Mouse (Mus musculus) neural tube, embryonic 15.5 days (tissue): Measurements from ENCODE around the gene Fam149b. TPM values are rescaled to one million over a fixed set of nuclear protein-coding genes. Genes with fewer than 3 reads are reported as not detected.

ENCODE experiments used
- ATAC-seq: fragments of 200-750 bp; cut with Nextera tagmentation; 2 replicates; pipeline ENCODE4 v1.8.0; 2017; ENCODE audit warnings: mild to moderate bottlenecking, moderate TSS enrichment, moderate library complexity; ENCODE audit not compliant: low FRiP score
- H3K27ac ChIP-seq: fragments of 300-500 bp; sonication (generic); replicated peaks from 2 replicates; pipeline ENCODE4 v1.5.1; 2015; ENCODE audit warnings: mild to moderate bottlenecking, inconsistent platforms
- H3K27me3 ChIP-seq: fragments of 300-500 bp; sonication (generic); replicated peaks from 2 replicates; pipeline ENCODE4 v1.6.1; 2015; ENCODE audit warnings: inconsistent platforms
- H3K36me3 ChIP-seq: fragments of 300-500 bp; sonication (generic); 2 replicates; pipeline ENCODE4 v1.6.1; 2015; ENCODE audit warnings: inconsistent platforms
- H3K4me1 ChIP-seq: fragments of 300-500 bp; sonication (generic); 2 replicates; pipeline ENCODE4 v1.6.1; 2015; ENCODE audit warnings: inconsistent platforms
- H3K4me2 ChIP-seq: fragments of 300-500 bp; sonication (generic); 2 replicates; pipeline ENCODE4 v1.6.1; 2015; ENCODE audit warnings: inconsistent platforms, mild to moderate bottlenecking, moderate library complexity
- H3K4me3 ChIP-seq: fragments of 300-500 bp; sonication (generic); replicated peaks from 2 replicates; pipeline ENCODE4 v1.5.1; 2015; ENCODE audit warnings: mild to moderate bottlenecking, inconsistent platforms
- H3K9ac ChIP-seq: fragments of 300-500 bp; sonication (generic); replicated peaks from 2 replicates; pipeline ENCODE4 v1.6.1; 2015; ENCODE audit warnings: mild to moderate bottlenecking, inconsistent platforms
- H3K9me3 ChIP-seq: fragments of 300-500 bp; sonication (generic); replicated peaks from 2 replicates; pipeline ENCODE4 v1.6.1; 2016; ENCODE audit warnings: inconsistent platforms
- WGBS: fragments of 180-500 bp; shearing (Covaris S2); methylation state at CpG from one replicate; pipeline ENCODE4 v1.1.7; 2015; ENCODE audit warnings: mixed read lengths; 5-methylcytosine and 5-hydroxymethylcytosine counted together
- polyA plus RNA-seq: library from polyadenylated mRNA; unstranded; fragments of >200 nt; fragmentation: Nextera tagmentation; extraction: Ambion mirVana; gene quantifications from 2 replicates; pipeline ENCODE4 v1.2.1, GENCODE M21; 2015

Gene Fam149b
- polyA plus RNA-seq, 1 experiment from 2014 or later: 40.8 TPM

DNA sequence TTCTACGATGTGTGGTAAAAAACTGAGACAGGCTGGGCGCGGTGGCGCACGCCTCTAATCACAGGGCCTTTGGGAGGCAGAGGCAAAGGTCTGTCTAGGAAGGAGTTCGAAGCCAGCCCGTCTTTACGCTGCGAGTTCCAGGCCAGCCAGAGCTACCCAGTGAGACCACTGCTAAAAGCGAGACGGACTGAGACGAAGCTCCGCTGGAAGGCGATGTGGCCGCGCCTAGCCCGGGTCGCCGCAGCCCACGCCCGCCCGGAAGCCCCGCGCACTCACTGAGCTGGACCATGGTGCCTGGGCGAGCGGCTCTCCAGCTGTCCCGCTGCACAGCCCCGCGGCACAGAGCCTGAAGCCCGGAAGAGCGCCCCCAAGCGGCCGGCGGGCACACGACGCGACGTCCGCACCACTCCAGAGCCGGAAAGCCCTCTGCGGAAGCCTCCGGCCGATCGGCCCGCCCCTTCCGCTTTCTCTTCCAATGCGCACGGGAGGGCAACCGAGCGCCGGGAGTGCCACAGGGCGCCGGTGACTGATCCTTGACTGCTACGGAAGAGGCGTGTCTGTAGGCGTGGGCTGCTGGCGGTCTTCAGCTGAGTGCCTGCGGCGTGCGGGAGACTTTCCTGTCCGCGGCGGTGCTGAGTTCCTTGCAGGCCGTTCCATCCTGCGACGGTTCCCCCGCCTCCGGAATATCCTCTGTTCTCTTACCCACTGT is 45.4 kb downstream of the Fam149b start, which contains the start of gene Mrps16:
Gene Mrps16 (minus strand): TSS at position 430 of the 709 bp plus-strand sequence.
- Histone ChIP-seq H3K9ac (peak within 1 kb of the TSS; percentile 75), H3K4me1 (peaks cover 27% of the 10 kb centered on the region), H3K27ac (peak within 1 kb of the TSS; percentile 90)

DNA sequence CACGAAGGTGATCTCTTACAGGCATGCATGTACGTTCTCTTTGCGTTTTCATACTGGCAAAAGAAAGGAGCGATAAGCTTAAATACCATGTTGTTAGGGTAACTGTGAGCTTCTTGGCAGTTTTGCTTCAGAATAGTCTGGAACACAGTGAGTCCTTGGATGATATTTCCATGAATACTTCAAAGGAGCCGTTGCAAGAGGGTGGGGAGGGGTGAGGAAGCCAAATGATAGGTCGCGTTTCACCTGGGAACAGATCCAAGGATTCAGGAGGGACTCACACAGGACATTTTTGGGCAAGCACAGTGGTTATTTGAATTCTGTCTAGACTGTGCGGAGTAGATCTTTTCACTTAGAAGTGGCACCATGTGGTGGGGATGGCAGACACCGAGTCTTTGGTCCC is 49.3 kb downstream of the Fam149b start:
- Histone ChIP-seq H3K9me3 (no peaks in the 10 kb centered on the region), H3K27ac (no peak overlapping the region), H3K4me1 (peaks cover 15% of the 10 kb centered on the region), H3K27me3 (no peaks in the 10 kb centered on the region), H3K9ac (no peak overlapping the region), H3K36me3 (no peaks in the 10 kb centered on the region), H3K4me3 (no peak overlapping the region), H3K4me2 (no peak overlapping the region)
- WGBS: 83% methylated on average over 9 of the region's 9 CpGs
- no peak for ATAC-seq

More for the DNA sequence above, 45.4 kb downstream of the Fam149b start, which contains the start of gene Mrps16:
- Histone ChIP-seq H3K9me3 (no peaks in the 10 kb centered on the region), H3K4me2 (peak within 1 kb of the TSS; percentile 60), H3K27me3 (no peaks in the 10 kb centered on the region), H3K4me3 (peak within 1 kb of the TSS; percentile 64), H3K36me3 (peaks cover 13% of the 10 kb centered on the region)
- peak; percentile 96 for ATAC-seq
- under 1% methylated on average over 68 of the region's 68 CpGs for WGBS

DNA sequence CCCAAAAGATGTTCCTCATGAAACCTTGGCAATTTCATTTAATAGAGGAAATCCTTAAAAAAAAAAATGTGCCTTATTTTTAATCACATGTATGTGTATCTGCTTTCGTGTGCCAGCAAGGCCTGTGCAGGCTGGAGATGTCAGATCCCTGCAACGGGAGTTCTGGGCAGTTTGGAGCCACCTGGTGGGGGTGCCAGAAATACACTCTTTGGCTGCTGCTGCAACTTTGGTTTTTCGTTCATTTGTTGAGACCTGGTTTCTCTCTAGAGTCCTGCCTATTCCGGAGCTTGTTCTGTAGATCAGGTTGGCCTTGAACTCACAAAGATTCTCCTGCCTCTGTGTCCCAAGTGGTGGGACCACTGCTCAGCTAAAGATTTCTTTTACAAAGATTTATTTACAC is 50.9 kb downstream of the Fam149b start:
- 52% methylated on average over 4 of the region's 4 CpGs for WGBS
- Histone ChIP-seq H3K27me3 (no peaks in the 10 kb centered on the region), H3K9me3 (no peaks in the 10 kb centered on the region), H3K4me3 (no peak overlapping the region), H3K27ac (no peak overlapping the region), H3K9ac (no peak overlapping the region), H3K36me3 (no peaks in the 10 kb centered on the region), H3K4me1 (0 out of 2 replicates have a peak, but pooled peaks cover 7% of the 10 kb centered on the region), H3K4me2 (no peak overlapping the region)
- no peak for ATAC-seq

DNA sequence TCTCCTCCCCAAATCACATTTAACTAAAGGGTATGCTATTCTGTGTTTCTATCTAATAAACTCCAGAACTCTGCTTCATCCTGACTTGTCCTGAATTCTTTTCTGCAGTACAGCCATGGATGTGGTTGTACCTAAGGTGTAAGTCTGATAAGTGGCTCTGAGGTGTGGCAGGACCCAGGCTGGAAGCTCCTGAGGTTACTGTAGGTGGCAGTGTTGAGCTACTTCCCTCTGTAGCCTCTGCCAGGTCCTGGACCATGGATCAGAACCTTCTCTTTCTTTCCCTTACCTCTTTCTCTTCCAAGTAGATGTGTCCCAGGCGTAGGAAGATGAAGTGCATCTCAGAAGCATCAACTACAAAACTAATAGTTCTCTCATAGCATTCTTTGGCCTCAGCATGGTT is 52.1 kb downstream of the Fam149b start:
- no peaks in the 10 kb centered on the region for H3K27me3 ChIP-seq
- H3K4me2 ChIP-seq: no peak overlapping the region
- H3K9ac ChIP-seq: no peak overlapping the region
- H3K4me1 ChIP-seq: no peaks in the 10 kb centered on the region
- H3K36me3 ChIP-seq: no peaks in the 10 kb centered on the region
- H3K9me3 ChIP-seq: no peaks in the 10 kb centered on the region
- ATAC-seq: no peak
- no peak overlapping the region for H3K4me3 ChIP-seq
- no peak overlapping the region for H3K27ac ChIP-seq
- 41% methylated on average over 1 of the region's 1 CpGs for WGBS

DNA sequence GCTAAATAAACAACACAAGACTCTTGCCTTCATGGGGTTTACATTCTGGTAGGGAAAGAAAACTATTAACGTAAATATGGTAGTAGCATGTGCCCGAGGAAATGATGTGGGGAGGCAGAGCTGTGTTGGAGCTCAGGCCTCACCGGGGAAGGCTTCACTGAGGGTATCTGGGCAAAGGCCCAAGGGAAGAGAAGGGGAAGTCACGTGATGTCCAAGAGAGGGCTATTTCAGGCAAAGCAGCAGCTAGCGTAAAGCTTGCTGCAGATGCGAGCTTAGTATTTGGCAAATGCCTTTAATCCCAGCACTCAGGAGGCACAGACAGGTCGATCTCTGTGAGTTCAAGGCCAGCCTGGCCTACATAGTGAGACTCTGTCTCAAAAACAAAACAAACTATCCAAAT is 74.3 kb downstream of the Fam149b start:
- no peak overlapping the region for H3K9ac ChIP-seq
- no peaks in the 10 kb centered on the region for H3K27me3 ChIP-seq
- H3K4me2 ChIP-seq: no peak overlapping the region
- no peaks in the 10 kb centered on the region for H3K9me3 ChIP-seq
- no peak overlapping the region for H3K27ac ChIP-seq
- H3K4me3 ChIP-seq: no peak overlapping the region
- H3K36me3 ChIP-seq: no peaks in the 10 kb centered on the region
- no peak for ATAC-seq
- WGBS: 80% methylated on average over 7 of the region's 7 CpGs
- no peaks in the 10 kb centered on the region for H3K4me1 ChIP-seq

DNA sequence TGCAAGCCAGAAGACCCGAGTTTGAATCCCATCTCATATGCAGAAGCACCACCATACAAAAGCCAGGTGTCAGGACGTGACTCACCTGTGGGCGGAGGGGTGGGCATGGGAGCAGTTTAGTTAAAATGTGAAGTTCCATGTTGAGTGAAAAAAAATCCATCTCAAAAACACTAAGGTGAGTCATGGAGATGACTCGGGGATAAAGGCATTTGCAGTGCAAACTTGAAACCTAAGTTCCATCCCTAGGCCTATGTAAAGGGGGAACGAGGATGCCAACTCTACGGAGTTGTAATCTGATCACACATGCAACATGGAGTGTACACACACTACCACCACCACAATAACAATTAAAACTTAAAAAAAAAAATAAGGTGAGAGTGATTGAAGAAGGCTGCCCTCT is 75.1 kb downstream of the Fam149b start:
- 90% methylated on average over 6 of the region's 6 CpGs for WGBS
- Histone ChIP-seq H3K27me3 (no peaks in the 10 kb centered on the region), H3K27ac (no peak overlapping the region), H3K36me3 (no peaks in the 10 kb centered on the region), H3K4me1 (no peaks in the 10 kb centered on the region), H3K4me3 (no peak overlapping the region), H3K9me3 (no peaks in the 10 kb centered on the region), H3K4me2 (no peak overlapping the region), H3K9ac (no peak overlapping the region)
- ATAC-seq: no peak

DNA sequence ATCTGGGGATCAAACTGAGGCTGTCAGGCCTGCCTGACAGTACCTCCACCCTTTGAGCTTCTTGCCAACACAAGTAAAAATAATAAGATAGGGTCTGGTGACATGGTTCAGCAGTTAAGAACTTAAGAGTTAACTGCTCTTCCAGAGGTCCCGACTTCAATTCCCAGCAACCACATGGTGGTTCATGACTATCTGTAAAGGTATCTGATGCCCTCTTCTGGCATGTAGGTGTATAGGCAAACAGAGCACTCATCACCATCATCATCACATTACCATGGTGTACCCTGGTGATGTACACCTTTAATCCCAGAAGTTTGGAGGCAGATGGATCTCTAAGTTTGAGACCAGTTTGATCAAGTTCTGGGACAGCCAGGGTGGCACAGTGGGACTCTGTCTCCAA is 80.6 kb downstream of the Fam149b start:
- no peak overlapping the region for H3K9ac ChIP-seq
- H3K27me3 ChIP-seq: no peaks in the 10 kb centered on the region
- no peak overlapping the region for H3K4me3 ChIP-seq
- no peaks in the 10 kb centered on the region for H3K36me3 ChIP-seq
- WGBS: 43% methylated on average over 1 of the region's 1 CpGs
- no peak for ATAC-seq
- H3K9me3 ChIP-seq: no peaks in the 10 kb centered on the region
- H3K4me1 ChIP-seq: no peaks in the 10 kb centered on the region
- no peak overlapping the region for H3K4me2 ChIP-seq
- no peak overlapping the region for H3K27ac ChIP-seq

DNA sequence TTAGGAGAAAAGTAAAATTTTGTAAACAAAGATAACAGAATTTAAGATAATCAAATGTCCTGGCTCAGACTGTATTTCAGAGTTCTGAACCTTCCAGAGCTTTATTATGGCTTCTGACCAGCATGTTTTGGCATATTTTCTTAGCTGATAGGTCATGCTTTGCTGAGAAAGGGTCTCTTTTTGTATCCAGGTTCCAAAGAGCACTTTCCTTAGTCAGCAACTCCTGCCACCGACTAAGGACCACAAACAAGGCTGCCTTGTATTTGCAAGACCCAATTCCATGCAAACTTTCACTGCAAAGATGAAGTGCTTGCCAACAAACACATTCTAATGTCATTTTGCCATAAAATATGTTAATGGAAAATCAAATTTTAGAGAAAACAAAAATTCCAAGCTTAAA is 81.9 kb downstream of the Fam149b start:
- H3K27ac ChIP-seq: no peak overlapping the region
- H3K9me3 ChIP-seq: no peaks in the 10 kb centered on the region
- no peak overlapping the region for H3K4me2 ChIP-seq
- no peak overlapping the region for H3K9ac ChIP-seq
- ATAC-seq: no peak
- WGBS: 72% methylated on average over 1 of the region's 1 CpGs
- H3K36me3 ChIP-seq: no peaks in the 10 kb centered on the region
- no peaks in the 10 kb centered on the region for H3K27me3 ChIP-seq
- no peaks in the 10 kb centered on the region for H3K4me1 ChIP-seq
- no peak overlapping the region for H3K4me3 ChIP-seq

DNA sequence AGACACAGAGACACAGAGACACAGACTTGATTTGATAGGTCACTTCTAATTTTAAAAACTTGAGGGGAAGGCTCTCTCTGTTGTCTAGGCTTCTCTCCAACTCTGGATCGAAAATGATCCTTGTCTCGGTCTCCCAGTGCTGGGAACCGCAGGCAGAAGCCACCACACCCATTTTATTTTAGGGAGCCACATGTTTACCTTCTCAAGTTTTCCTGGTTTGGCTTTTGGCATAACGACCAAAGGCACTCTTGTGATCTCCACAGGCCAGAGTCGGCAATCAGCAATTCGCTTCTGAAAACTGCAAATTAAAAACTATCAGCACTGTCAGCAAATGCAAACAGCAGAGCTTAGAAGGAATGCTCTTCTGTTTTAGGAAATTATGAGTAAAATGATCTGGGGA is 83.8 kb downstream of the Fam149b start:
- no peak for ATAC-seq
- H3K27ac ChIP-seq: no peak overlapping the region
- 86% methylated on average over 6 of the region's 6 CpGs for WGBS
- H3K4me2 ChIP-seq: no peak overlapping the region
- H3K4me3 ChIP-seq: no peak overlapping the region
- no peaks in the 10 kb centered on the region for H3K27me3 ChIP-seq
- no peaks in the 10 kb centered on the region for H3K4me1 ChIP-seq
- H3K9me3 ChIP-seq: no peaks in the 10 kb centered on the region
- H3K9ac ChIP-seq: no peak overlapping the region
- no peaks in the 10 kb centered on the region for H3K36me3 ChIP-seq

DNA sequence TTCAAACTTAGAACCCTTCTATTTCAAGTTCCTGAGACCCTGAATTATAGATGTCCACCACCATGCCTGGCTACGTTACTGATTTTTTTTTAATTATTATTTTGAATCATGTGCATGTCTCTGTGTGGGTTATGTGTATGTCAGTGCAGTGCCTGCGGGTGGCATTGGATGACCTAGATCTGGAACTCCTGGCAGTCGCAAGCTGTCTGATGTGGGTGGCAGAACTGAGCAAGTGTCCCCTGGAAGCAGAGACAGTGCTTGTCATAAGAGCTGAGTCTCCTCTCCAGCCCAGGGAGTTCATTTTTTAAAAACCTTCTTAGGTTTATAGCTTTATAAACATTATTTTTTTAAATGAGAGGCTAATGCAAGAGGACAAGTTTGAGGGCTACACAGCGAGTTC is 84.5 kb downstream of the Fam149b start:
- H3K9ac ChIP-seq: no peak overlapping the region

More for the DNA sequence above, 84.5 kb downstream of the Fam149b start:
- H3K4me2 ChIP-seq: no peak overlapping the region
- H3K27ac ChIP-seq: no peak overlapping the region
- 88% methylated on average over 4 of the region's 4 CpGs for WGBS
- no peaks in the 10 kb centered on the region for H3K4me1 ChIP-seq
- H3K4me3 ChIP-seq: no peak overlapping the region
- no peak for ATAC-seq
- H3K36me3 ChIP-seq: no peaks in the 10 kb centered on the region
- H3K27me3 ChIP-seq: no peaks in the 10 kb centered on the region
- no peaks in the 10 kb centered on the region for H3K9me3 ChIP-seq
